Mouse (Mus musculus) left cerebral cortex, postnatal 10 days (tissue): ENCODE measurements around the gene Ncdn. TPM values are rescaled to one million over a fixed set of nuclear protein-coding genes. Genes with fewer than 3 reads are reported as not detected.

Experiments
- DNase-seq, 2 experiments: peaks; one replicate each; pipeline ENCODE4 v3.0.0; 2021 to 2022; ENCODE audit warnings: low spot score in 2 of 2, mixed read lengths in 1 of 2; ENCODE audit errors: extremely low spot score in 1 of 2
- intact Hi-C: fragments of 180-260 bp; cut with DNase I; formaldehyde crosslinking; loops from one replicate; pipeline ENCODE4 v1.15.1; 2025
- total RNA-seq, 2 experiments: library from RNA; stranded (reverse); gene quantifications; 2 replicates each; pipeline ENCODE4 v1.2.3; 2021

Gene Ncdn
- total RNA-seq: 100 to 1,000 TPM; 694 to 719 TPM

GRCm38 (mm10) chr4:126753268-126754230, at the start of gene Ncdn, which contains the start of gene AU040320:
Ncdn (minus strand) TSS chr4:126753438.
AU040320 (plus strand) TSS chr4:126753544.
- intact Hi-C loops: no loop called here
- DNase-seq: peak; percentile 96 to 98

- DNase-seq: no peak
- intact Hi-C loops: no loop called here
Observed at GRCm38 (mm10) chr4:126802174-126802573, 48.9 kb upstream of the Ncdn start.

- DNase-seq: no peak
- intact Hi-C loops: no loop called here
Observed at GRCm38 (mm10) chr4:126792341-126793102, 39.3 kb upstream of the Ncdn start.

- peak; percentile 40 to 56 for DNase-seq
- intact Hi-C loops: no loop called here
Observed at GRCm38 (mm10) chr4:126782996-126783395, 29.8 kb upstream of the Ncdn start.

- intact Hi-C loops: no loop called here
- DNase-seq: peak; percentile 31 to 52
Observed at GRCm38 (mm10) chr4:126782512-126782911, 29.3 kb upstream of the Ncdn start.

GRCm38 (mm10) chr4:126781871-126782270, 28.6 kb upstream of the Ncdn start:
- no peak for DNase-seq
- intact Hi-C loops: no loop called here

- intact Hi-C loops: no loop called here
- no peak for DNase-seq
Observed at GRCm38 (mm10) chr4:126779826-126780775, 26.9 kb upstream of the Ncdn start.

- intact Hi-C loops: no loop called here
Observed at GRCm38 (mm10) chr4:126779148-126779581, 25.9 kb upstream of the Ncdn start.

GRCm38 (mm10) chr4:126775182-126775581, 21.9 kb upstream of the Ncdn start:
- DNase-seq: no peak
- intact Hi-C loops: no loop called here

More at GRCm38 (mm10) chr4:126779148-126779581, 25.9 kb upstream of the Ncdn start:
- DNase-seq: no peak

GRCm38 (mm10) chr4:126773871-126774270, 20.6 kb upstream of the Ncdn start:
- DNase-seq: no peak
- intact Hi-C loops: no loop called here

- intact Hi-C loops: no loop called here
- no peak for DNase-seq
Observed at GRCm38 (mm10) chr4:126770831-126771230, 17.6 kb upstream of the Ncdn start.

- intact Hi-C loops: no loop called here
Observed at GRCm38 (mm10) chr4:126769800-126770563, 16.7 kb upstream of the Ncdn start.

GRCm38 (mm10) chr4:126763483-126763882, 10.2 kb upstream of the Ncdn start:
- no peak for DNase-seq
- intact Hi-C loops: no loop called here

More at GRCm38 (mm10) chr4:126769800-126770563, 16.7 kb upstream of the Ncdn start:
- DNase-seq: no peak

GRCm38 (mm10) chr4:126762586-126763359, 9.5 kb upstream of the Ncdn start:
- DNase-seq: no peak
- intact Hi-C loops: no loop called here

- intact Hi-C loops: no loop called here
Observed at GRCm38 (mm10) chr4:126759435-126759834, 6.2 kb upstream of the Ncdn start.

GRCm38 (mm10) chr4:126758299-126758698, 5.1 kb upstream of the Ncdn start:
- intact Hi-C loops: no loop called here
- no peak for DNase-seq

More at GRCm38 (mm10) chr4:126759435-126759834, 6.2 kb upstream of the Ncdn start:
- DNase-seq: no peak

- peak in 1 of 2 experiments; percentile 51 for DNase-seq
Observed at GRCm38 (mm10) chr4:126756766-126757165, 3.5 kb upstream of the Ncdn start.

More at GRCm38 (mm10) chr4:126756766-126757165, 3.5 kb upstream of the Ncdn start:
- intact Hi-C loops: no loop called here
